Mouse (Mus musculus) erythroblast, embryonic 14.5 days (primary cell): ENCODE measurements around the gene Hnrnpab.

Experiments used
- GATA1 ChIP-seq: IDR thresholded peaks from 2 replicates; pipeline ENCODE4 v1.6.1; 2012; ENCODE audit warnings: low read length, inconsistent platforms, mixed read lengths
- TAL1 ChIP-seq: IDR thresholded peaks from 3 replicates; pipeline ENCODE4 v1.6.1; 2012; ENCODE audit warnings: low read length, inconsistent platforms, mixed read lengths

- no peak for TF ChIP-seq GATA1
- no peak for TF ChIP-seq TAL1
Measured at GRCm38 (mm10) chr11:51638497-51638896, 31.9 kb upstream of the Hnrnpab start.
